Mouse (Mus musculus) CH12.LX (cell line): ENCODE measurements around the gene Lamtor3.

Experiments
- CHD1 ChIP-seq: IDR thresholded peaks from 2 replicates; pipeline ENCODE4 v1.6.1; 2012; ENCODE audit warnings: low read depth, low read length, improper control_type of control experiment, inconsistent platforms
- CTCF ChIP-seq, 2 experiments: IDR thresholded peaks in 1 of 2; conservative IDR thresholded peaks in 1 of 2; 2 replicates each; pipeline ENCODE4 v1.5.1; 2011 to 2012; ENCODE audit warnings: low read depth in 2 of 2, low read length in 2 of 2, improper control_type of control experiment in 1 of 2, inconsistent platforms in 1 of 2, mild to moderate bottlenecking in 1 of 2, moderate library complexity in 1 of 2
- ELF1 ChIP-seq: IDR thresholded peaks from 2 replicates; pipeline ENCODE4 v1.6.1; 2014; ENCODE audit warnings: low read depth, mild to moderate bottlenecking, inconsistent platforms, low read length, improper control_type of control experiment
- MAFK ChIP-seq: IDR thresholded peaks from 2 replicates; pipeline ENCODE4 v1.6.1; 2011; ENCODE audit warnings: low read length, improper control_type of control experiment; ENCODE audit not compliant: insufficient replicate concordance
- MAZ ChIP-seq: IDR thresholded peaks from 2 replicates; pipeline ENCODE4 v1.6.1; 2012; ENCODE audit warnings: low read depth, mild to moderate bottlenecking, inconsistent platforms, low read length, improper control_type of control experiment, moderate library complexity
- NELFE ChIP-seq: IDR thresholded peaks from 2 replicates; pipeline ENCODE4 v1.6.1; 2011; ENCODE audit warnings: low read depth, low read length, improper control_type of control experiment
- POLR2A ChIP-seq: IDR thresholded peaks from 2 replicates; pipeline ENCODE4 v1.6.1; 2011; ENCODE audit warnings: low read depth, mild to moderate bottlenecking, improper control_type of control experiment, low read length
- SIN3A ChIP-seq: IDR thresholded peaks from 2 replicates; pipeline ENCODE4 v1.6.1; 2012; ENCODE audit warnings: low read length, improper control_type of control experiment, inconsistent platforms
- TCF12 ChIP-seq: IDR thresholded peaks from 2 replicates; pipeline ENCODE4 v1.6.1; 2014; ENCODE audit warnings: low read depth, mild to moderate bottlenecking, inconsistent platforms, low read length, improper control_type of control experiment
- USF1 ChIP-seq: IDR thresholded peaks from 2 replicates; pipeline ENCODE4 v1.6.1; 2014; ENCODE audit warnings: low read depth, mild to moderate bottlenecking, inconsistent platforms, low read length, improper control_type of control experiment
- ZMIZ1 ChIP-seq: IDR thresholded peaks from 2 replicates; pipeline ENCODE4 v1.6.1; 2012; ENCODE audit warnings: low read depth, mild to moderate bottlenecking, inconsistent platforms, low read length, improper control_type of control experiment

GRCm38 (mm10) chr3:137951819-137952218 lies 33.5 kb downstream of the Lamtor3 start:
- TF ChIP-seq CTCF (conservative IDR thresholded peaks at IDR 0.05 in 1 of 2, IDR thresholded peaks at IDR 0.05 in 1 of 2; ENCODE audit: low read depth in 2 of 2, low read length in 2 of 2) (no peak), POLR2A (no peak), MAFK (no peak), NELFE (no peak), USF1 (no peak), ZMIZ1 (no peak), ELF1 (no peak), CHD1 (no peak), TCF12 (no peak), SIN3A (no peak), MAZ (no peak)
